Mouse (Mus musculus): ENCODE measurements at regions not wholly inside any gene's neighbourhood (a gene's known extent, or its start where the extent isn't known, plus 50 kb on each side); places are given as distances from the start of the nearest gene placed in this dataset.
A peak's percentile ranks its signal among the peaks of the same experiment; 100 is the strongest.

DNA sequence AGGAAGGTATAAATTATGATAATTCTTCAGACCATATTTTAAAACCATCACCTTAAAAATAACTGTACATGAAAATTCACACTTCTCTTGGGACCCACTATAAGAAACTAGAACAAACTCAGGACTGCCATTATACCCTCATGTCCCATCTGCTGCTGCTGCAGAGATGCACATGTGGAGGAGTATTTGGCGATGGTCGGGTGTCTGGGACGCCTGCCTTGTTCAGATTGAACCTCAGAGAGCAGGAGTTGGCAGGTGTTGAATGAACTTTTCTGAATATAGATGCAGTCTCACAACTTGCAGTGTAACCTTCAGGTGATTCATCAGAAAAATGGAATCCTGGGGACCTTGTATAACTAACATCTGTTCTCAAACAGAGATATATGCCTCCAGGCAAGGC lies 1338.0 kb downstream of the Slc22a22 start:
- no peak for DNase-seq

DNA sequence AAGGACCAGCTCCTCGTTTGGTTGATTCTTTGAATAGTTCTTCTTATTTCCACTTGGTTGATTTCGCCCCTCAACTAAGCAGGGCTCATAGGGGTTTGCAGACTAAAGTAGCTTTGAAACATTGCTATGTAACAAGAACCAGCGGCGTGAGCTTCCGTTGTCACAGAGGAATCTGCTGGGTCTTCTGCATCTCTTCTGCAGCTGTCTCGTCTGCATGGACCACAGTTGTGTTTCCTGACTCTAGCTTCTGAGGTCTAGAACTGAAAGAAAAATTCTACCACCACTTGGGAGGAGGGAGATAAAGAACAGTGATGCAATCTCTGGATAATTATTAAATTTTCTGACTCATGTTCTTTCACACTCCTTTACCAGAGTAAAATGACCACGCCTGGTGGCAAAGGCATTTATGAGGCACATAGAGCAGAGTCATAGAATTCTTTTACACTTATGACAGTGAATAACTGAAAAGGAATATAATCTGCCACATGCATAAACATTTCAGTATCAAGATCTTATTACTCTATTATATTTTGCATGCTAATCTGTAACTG lies 1340.9 kb downstream of the Slc22a22 start:
- no peak for DNase-seq

DNA sequence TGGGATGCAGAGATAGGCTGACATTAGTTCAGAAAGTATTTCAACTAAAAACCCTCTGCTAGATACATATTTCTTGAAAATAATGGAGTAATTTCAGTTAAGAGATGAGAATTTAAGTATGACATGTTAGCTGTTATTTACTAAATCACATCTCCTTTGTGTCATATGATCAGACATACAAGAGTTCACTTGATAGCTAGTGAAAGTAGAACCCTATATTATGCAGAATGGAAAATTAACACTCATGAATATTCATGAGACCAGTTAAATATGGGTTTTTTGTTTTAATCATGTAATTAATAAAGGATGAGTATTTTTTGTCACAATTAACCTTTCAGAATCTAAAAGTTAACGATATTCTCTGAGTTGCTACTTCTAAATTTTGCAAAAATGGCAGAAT lies 1349.4 kb downstream of the Slc22a22 start:
- no peak for DNase-seq

DNA sequence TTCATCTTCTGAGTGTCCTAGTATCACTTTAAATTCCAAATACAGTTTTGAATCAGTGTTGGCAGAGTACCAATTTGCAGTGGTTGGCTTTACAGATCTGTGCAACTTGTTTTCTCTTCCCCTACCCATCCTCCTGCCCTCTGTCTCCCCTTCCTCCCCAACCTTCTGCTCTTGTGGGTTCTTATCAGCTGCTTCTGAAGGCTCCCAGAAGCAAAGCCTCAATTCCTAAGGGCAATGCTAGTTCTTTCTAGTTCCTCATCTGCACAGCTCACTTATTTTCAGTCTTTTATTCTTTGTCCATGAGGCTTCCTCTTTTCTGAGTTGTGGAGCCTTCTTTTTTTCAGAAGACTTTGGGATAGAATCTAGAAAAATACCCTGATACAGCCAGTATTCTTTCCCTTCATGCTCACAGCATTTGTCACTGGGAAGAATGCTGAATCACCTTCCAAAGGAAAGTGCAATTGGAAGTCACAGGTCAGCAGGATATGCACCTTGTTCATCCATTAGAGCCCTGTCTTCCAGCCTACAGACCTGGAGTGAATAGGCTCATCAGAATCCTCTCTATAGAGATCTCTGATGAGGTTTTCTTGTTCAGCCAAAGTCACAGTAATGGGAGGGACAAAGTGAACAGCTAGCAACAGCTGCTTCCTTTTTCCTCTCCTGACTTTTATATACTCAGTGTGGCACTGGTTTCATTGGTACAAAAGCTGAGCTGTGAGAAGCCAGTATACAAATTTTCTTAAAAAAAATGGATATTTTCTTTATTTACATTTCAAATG lies 1357.9 kb downstream of the Slc22a22 start:
- DNase-seq, result no peak

DNA sequence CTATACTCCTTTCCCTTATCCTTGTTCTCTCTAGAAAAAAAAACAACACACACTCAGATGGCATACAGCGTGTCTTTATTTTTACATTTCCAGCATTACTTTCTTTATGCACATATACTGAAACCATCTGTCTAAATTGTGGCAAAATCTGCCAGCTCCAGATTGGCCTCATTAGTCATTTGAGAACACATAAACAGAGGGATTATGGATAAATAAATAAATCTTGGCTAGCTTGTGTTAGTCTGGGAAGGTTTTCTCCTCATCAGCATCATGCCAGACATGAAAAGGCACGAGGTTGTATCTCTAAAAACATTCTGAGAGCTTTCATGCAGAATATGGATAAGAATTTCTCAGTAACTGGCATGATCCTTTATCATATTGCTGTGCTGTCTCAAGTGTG lies 1369.1 kb downstream of the Slc22a22 start:
- DNase-seq, result no peak

DNA sequence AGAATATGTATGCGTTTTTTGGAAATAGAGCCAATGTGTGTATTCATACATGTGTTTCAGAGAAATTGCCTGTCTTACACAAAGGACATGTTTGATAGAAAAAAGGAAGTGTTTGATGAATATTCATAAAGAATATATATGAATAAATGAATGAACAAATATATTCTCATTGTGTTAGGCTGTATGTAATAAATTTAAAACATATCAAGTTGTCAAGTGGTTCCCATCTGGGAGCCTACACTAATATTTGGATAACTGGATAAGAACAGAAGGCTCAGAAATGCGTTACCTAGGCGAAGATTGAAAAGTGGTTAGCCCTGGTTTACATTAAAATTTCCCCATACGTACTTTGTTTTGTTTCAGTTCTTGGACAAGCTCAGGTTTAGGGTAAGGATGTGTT lies 1369.7 kb downstream of the Slc22a22 start:
- DNase-seq, result no peak

DNA sequence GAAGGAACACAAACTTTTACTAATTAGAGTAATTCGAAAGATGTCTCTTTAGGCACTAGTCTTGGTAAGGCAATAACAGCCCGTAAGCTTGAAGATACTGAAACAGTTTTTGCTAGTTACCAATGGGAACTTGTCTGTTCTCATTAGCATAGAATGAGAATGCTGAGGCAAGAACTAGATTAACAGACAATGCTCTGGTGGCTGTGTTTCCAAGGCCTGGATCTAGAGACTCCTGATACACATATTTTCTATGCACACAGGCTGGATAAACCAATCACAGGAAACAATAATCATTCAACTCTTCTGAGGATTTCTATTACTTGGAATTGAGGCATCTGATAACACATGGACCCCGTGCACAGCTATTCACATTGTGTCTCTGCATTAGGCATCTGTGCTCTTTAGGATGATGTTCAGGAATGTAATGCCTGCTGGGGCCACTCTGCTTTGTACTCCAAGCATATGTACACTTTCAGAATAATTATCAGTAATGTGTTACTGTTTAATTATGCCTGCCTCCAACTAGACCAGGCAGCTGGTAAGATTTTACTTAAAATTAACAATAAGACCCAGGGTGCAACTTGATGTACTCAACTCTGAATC lies 1377.2 kb downstream of the Slc22a22 start:
- no peak for DNase-seq

DNA sequence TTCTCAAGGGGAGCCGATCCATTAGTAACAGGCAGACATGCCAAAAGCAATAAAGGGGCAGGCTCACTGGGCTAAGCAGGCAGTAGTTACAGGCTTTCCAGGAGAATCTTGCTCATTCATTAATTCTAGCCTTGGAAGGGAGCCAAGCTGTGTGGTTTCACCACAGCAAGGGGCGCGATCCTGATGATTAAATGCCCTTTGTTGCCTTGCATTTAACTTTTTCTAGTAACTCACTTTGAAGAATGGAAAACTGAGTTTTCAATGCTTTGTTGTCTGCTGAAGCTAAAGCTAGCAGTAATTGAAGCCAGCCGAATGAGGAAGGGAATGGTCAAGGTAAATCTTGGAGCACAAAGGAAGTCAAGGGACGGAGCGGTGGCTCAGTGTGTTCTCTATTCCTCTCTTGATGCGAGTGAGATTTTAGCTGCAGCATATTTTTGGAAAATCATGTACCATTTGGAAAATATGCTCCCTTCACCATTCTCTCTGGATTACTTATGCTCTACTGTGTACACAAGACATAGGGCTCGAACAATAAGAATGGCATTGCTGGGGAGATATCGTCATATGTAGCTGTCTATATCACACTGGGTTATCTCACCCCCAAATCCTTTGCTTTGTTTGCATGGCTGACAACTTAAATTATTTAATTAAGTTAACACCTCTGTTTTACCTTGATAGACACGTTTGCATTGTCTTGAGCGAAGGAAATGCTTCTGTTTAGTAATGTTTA lies 1399.4 kb downstream of the Slc22a22 start:
- DNase-seq, result no peak

DNA sequence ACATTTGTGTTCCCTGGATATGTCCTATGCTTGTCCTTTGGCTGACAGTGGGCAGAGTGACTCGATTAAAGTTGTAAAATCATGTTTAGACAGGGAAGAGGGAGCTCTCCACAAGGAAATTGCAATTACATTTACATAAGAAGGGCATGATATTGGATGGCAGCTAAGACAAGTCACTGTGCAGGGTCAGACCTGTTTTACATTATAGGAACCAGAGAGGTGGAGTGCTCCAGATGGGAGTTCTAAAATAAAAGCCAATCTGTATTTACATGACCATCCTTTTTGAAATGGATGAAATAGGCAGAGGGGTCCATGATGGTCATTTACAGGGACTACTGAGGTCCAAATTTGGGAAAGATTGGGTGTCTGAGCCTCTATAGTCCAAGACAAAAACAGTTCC lies 1400.3 kb downstream of the Slc22a22 start:
- DNase-seq, result no peak

DNA sequence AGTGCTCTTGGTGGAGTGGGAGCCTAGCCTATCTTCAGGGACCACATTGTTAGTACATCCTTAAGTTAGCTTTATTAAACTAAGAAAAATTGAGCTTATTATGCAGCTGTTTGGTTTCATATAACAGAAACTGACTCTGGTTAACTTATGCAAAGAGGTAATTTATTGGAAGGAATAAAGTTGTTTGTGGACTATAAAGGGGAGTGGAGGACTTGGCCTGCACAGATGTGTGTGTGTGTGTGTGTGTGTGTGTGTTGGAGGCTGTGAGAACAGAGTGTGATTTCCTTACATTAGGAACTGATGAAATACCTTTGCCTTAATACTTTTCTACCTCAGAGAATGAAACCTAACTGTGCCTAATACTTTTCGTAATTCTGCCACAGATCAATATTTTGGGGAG lies 1400.7 kb downstream of the Slc22a22 start:
- DNase-seq, result no peak

DNA sequence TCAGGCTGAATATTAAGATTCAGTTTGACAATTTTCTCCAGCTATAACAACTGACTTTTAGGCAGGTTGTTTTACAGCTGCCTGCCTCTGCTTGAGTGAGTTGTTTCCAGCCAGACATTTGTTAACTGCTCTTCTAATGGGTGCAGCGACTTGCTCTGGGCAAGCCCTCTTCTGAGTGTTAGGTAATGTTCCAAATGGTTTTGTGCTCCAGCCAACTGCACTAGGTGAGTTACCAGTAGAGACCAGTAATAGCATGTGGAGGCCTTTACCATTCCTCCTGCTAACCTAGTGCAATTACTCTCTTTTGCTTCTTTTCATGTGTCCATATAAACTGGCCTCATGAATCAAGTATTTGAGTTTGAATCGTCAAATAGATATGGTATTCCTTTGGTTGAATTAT lies 1407.9 kb downstream of the Slc22a22 start:
- no peak for DNase-seq

DNA sequence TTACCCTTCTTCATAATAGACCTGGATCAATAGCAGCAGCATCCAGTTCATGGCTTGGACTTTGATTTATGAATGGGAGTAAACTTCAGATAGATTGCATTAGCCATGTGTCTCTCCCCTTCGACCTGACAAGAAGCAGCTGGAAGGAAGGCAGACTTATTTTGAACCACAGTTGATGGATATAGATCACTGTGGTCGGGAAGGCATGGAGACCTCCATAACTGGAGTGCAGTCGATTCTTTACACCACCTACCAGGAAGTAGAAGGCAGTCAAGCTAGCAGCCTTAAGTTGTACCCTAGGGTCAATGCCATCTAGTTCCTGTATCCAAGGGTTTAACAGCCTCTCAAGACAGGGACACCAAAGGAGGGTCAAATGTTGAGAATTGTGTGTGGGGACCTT lies 1410.2 kb downstream of the Slc22a22 start:
- DNase-seq, result no peak

DNA sequence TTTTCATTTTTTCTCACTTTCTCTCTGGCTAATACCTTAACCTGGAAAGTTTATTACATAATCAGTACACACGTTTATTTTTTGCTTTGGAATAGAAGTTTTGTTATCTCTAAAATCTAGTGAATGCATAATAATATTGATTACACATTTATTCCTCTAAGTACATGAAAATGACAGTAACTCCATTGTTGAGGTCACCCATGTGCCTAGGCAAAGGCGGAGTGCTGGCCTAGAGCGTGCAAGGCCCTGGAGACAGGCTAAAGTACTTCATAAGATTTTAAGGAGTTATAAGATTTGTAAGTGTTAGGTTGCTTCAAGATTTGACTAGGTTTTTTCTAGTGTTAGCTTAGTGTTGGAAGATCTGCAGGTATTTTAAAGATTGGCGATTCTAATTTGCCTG lies 1410.9 kb downstream of the Slc22a22 start:
- no peak for DNase-seq

DNA sequence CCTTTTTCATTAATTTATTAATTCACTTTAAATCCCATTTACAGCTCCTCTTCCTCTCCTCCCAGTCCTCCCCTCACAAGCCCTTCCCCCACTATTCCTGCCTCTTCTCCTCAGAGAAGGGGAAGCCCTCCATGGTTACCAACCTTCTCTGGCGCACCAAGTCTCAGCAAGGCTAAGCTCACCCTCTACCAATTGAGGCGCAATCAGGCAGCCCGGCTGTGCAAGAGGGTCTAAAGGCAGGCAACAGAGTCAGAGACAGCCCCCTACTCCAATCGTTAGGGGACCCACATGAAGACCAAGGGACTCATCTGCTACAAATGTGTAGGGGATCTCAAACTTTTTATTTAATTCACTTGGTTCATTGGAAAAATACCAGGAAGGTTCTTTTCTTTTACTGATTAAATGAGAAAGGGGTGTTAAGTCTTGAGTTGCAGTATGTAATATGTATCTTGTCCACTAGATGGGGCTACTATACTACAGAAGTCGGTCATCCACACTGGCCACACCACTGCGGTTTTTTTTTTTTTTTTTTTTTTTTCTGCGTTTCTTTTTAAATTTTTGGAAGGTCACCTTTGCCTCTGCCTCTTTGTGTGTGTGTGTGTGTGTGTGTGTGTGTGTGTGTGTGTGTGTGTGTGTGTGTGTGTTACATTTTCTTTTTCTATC lies 1411.4 kb downstream of the Slc22a22 start:
- no peak for DNase-seq

DNA sequence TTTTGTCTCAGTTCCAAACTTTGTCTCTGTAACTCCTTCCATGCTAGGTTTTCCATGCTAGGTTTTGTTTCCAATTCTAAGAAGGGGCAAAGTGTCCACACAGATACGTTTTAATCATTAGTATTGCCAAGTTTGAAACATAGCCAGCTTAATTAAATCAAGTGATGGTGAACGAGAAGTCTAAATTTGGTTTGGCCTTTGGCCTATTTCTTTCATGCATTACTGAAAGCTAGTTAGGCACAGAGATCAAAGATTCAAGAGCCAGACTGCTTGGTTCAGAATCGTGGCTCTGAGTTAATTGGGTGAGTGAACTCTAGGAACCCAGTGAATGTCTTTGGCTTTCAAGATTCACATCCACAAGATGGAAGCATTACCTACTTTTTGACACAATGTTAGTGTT lies 1414.8 kb downstream of the Slc22a22 start:
- DNase-seq, result no peak

DNA sequence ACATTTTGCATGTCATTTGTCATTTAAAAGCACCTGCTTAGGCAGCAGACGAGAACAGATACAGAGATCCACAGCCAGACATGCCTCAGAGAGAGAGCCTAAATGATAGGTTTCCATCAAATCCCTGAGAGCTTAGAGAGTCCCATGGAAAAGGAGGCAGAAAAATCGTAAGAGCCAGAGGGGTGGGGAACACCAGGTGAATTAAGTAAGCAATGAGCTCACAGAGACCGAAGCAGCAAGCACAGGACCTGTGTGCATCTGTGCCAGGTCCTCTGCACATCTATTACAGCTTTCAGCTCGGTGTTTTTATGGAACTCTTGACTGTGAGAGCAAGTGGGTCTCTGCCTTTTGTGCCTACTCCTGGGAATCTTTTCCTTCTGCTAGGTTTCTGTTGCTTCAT lies 1416.1 kb downstream of the Slc22a22 start:
- DNase-seq, result no peak

DNA sequence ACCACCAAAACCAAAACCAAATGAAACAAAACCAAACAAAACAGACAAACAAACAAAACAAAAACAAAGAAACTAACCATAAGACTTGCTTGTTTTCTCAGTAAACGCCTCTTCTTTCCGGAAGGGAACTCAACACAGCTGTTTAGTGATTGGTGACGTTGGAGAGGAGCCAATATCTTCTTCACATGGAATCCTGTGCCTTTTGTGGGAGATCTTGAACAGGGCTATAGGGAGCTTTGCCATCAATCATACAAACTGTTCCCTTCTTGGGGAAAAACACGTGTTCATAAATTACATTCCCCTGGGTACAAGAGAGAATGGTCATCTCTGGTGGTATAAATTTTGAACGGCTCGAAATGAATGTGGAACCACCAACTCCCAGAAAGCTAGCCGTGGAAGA lies 1426.7 kb downstream of the Slc22a22 start:
- no peak for DNase-seq

DNA sequence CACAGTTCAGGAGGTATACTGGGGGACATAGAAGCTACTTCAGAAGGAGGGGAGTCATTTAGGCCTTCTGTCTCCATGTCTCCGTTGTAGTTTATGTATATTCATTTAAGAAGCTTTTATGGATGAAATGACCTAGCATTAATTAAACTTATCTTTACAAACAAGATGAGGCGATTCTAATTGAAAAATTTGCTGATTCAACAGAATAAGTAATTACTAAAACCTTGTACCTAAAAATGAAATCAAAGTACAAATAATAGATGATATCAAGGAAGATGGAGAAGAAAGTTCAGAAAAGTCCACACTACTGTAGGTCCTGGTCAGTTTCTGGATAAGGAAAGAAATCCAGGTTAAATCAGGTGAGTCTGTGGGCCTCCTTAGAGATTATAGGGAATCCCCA lies 1429.6 kb downstream of the Slc22a22 start:
- DNase-seq, result no peak

DNA sequence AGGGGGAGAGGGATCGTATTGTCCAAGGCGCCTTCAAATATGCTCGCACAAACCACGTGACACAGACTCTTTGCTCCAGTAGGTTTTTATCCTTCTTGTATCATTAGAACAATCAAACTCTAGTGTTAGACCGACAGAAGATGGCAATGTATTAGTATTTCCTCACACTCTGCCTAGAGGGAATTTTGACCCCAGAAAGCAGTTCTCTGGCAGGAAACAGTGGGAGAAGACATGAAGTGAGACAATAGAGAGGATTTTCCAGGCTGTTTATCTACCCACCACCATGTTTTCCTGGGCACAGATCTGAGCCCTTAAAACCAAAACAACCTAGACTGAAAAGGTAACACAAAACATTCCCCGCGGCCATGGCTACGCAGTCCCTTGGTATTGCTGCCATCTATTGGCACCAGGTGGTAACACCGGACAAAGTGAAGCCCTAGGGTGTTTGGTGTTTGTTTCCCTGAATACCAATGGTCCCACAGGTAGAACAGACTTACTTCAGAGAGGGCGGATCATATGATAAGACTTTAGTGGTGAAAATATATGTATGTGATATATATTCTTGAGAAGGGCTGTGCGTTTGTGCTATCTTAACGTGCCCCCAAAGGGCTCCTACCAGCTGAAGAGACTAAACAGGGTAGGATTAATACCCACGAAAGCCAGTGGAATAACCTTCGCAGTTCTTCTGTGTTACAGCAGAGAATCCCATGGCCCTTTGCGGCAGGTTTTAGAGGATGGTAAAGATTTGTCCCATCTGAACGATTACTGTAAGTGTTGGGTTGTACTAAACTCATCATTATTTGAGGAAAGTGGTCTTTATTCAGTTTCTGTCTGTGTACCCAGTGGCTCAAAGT lies 1430.5 kb downstream of the Slc22a22 start:
- DNase-seq, result peak; percentile 85

DNA sequence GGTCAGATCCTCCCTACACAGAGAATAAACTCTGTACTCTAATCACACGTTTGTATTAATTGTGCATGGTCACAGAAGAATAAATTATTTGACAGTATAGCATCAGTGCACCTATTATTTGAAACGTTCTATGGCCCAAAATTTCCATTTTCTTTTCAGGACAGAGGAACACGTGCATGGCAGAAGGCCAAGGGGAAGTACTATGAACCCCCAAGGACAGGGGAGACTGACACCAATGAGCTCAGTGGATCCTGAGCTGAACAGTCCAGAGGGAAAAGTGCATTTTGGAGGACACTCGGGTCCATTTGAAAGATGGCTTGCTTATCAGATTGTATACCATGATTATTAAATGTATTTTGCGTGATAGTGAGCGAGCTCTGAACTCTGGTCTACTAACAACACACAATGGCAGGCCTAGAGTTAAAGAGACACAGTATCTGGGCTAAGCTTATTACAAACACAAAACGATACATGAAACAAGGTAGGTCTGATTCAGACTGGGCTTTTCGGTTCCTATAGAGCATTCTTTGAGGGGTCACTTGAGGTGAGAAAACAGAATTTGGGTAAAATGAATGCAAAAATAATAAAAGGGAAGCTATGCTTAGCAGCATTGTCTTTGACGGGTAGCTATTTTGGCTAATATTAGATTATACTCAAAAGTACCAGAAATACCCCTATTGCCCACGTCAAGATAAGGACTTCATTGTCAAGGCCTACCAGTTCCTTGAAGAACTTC lies 1431.7 kb downstream of the Slc22a22 start:
- no peak for DNase-seq

DNA sequence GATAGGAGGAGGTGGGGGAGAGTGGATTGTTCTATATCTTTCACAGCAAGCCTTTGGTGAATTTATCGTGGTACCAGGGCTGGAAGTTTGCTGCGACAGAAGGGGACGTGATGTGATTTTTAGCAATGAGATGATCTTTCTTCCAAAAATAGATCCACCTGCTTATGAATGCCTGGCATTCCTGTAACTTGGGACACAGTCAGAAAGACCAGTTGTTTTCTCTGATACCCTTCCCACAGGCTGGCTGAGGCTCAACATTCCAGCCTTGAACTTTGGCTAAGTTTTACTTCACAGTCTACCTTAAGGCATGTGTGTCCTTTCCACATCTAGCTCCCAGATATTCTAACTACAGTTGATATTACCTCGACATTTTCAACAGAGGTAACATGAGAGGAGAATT lies 1434.1 kb downstream of the Slc22a22 start:
- DNase-seq, result peak; percentile 56

Measured in heart, postnatal 4 days (tissue).